Mouse (Mus musculus) embryo, embryonic 10.5 days (tissue): ENCODE measurements at regions not wholly inside any gene's neighbourhood (a gene's known extent, or its start where the extent isn't known, plus 50 kb on each side); places are given as distances from the start of the nearest gene placed in this dataset.

Source experiments
- DNase-seq: peaks from one replicate; pipeline ENCODE4 v3.0.0-alpha.2; 2015; ENCODE audit warnings: low spot score

DNA sequence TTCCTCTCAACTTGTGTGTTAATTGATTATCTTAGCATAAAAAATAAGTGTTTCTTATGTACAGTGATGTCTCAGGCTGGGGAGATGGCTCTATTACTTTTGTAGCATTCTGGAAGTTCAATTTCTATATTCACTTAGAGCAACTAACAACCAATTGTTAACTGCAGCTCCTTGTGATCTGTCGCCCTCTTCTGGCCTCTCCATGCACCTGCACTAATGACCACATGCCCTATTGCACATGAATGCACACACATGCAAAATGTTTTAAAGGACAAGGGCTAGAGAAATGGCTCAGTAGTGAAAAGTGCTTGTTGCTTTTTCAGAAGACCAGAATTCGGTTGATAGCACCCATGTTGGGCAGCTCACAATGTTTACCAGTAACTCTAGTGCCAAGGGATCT, 629.1 kb upstream of the Dpp10 start:
- DNase-seq = peak; percentile 58

DNA sequence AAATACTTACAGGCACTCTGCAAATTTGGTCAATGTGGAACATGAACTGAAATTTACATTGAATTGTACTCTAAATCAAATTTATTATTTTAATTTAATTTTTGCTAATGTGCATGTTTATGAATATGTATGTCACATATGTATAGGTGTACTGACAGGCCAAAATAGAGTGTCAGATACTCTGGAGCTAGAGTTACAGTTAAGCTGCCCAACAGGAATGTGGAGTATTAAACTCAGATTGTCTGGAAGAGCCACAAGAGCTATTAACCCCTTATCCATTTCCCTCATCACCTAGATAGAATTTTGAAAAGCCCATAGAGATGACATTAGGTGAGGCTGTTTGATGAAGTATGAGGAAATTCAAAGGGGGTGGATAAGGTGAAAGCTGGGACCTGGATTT, 607.5 kb upstream of the Dpp10 start:
- DNase-seq = no peak

DNA sequence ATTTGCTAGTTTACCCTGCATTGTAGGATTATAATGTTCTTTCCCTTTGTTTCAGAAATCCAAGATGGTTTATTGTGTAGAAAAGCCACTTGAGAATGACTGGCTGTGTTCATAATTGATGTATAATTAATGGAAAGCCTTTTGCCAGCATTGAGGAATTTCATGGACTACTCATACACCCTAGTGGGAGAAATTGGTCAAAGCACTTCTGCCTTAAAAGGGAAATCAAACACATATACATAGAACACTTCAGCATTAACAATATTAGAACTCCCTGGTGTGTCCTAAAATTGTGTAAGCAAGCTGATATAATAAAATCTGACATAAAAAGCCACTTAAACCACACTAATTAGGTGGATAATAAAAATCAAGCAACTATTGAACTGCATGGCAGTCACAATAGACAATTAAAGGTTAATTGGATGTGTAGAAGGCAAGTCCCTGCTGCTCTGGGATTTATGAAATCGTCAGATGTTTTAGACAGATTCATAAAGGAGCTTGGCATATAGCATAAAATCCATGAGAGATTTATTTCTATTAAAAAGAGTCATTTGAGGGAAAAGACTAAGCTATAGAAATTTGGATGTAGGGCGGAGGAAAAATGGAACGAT, 607.0 kb upstream of the Dpp10 start:
- DNase-seq = peak; percentile 13

DNA sequence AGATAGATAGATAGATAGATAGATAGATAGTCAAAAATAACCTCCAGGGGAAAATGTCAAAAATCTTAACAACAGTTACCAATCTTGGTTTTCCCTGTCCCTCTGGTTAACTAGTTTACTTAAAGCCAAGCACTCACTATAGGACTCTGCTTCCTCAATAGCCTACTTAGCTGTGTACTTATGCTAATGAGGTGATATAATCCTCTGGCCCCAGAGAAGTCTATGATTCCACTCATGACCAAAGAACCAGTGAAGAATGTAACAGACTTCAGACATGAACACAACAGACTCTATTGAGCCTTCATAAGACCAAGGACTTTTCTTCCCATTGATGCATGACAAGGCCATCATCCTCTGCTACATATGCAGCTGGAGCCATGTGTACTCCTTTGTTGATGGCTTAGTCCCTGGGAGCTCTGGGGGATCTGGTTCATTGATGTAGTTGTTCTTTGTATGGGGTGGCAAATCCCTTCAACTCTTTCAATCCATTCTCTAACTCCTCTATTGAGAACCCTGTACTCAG, 589.9 kb upstream of the Dpp10 start:
- DNase-seq = no peak

DNA sequence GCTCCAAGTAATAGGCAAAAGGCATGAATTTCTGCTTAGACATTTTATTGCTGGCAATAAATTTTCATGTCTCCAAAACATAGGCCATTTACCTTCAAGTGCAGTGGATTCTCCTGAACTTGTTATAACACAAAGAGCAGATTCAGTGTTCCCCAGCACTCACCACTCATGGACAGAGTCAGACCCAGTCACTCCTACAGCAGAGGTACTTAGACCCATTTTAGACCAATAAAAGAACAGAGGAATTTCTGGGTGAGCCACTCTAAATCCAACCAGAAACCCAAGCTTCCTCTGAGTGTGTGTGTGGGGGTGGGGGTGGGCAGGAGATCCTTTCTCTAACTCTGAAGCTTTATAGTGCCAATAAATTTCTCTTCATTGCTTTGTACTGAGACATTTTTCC, 584.7 kb upstream of the Dpp10 start:
- DNase-seq = no peak

DNA sequence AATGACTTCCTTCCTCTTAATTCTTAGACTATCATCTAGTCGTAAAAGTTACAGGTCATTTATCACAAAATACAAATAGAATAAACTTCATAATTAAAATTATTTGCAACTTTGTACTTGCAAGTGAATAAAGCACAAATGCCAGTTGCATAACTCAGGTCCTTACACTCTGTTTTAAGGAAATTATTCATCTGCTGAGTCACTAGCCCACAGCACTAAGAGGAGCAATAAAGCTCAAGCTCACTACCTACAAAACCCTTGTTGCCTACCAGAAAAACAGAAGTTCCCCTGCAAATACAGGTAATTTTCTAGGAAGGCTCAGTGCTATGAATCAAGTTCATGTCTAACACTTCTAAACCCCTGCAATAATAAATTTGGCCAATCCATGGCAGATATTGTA, 539.3 kb upstream of the Dpp10 start:
- no peak for DNase-seq
